ENCODE assay signal across 16 mouse cellular contexts in genomic region chr13:108758331-108758730, GRCm38 (mm10).
"Had no signal": no experiment of that assay in that cellular context is flagged by ENCODE, and none has a peak within 500 bp of the region (broad histone marks: within the 10 kb centered on the region; RNA-seq: fewer than 3 reads in every experiment).

No protein-coding gene starts in this region.

- H3K36me3 ChIP-seq: midbrain, embryonic 10.5 days; midbrain, embryonic 12.5 days; neural tube, embryonic 12.5 days; stomach, embryonic 15.5 days had no signal

- H3K4me2 ChIP-seq: lung, embryonic 14.5 days; midbrain, embryonic 12.5 days; neural tube, embryonic 12.5 days; stomach, embryonic 15.5 days had no signal

- H3K27me3 ChIP-seq: midbrain, embryonic 12.5 days; neural tube, embryonic 12.5 days; stomach, embryonic 15.5 days had no signal

- H3K4me3 ChIP-seq: midbrain, embryonic 10.5 days; midbrain, embryonic 12.5 days; neural tube, embryonic 12.5 days; stomach, embryonic 15.5 days had no signal

- DNase-seq: lung, adult 18-20 months; lung, embryonic 14.5 days; lung, postnatal 10 days; lung, postnatal 4 days; midbrain, embryonic 14.5 days; retina, postnatal 1 day; right cerebral cortex, adult 18-20 months; right cerebral cortex, postnatal 25 days; right cerebral cortex, postnatal 4 days; thymus, adult 18-20 months; thymus, postnatal 25 days; thymus, postnatal 4 days had no signal
